8 mouse cellular contexts compared by ENCODE assay signal in the genomic region with DNA sequence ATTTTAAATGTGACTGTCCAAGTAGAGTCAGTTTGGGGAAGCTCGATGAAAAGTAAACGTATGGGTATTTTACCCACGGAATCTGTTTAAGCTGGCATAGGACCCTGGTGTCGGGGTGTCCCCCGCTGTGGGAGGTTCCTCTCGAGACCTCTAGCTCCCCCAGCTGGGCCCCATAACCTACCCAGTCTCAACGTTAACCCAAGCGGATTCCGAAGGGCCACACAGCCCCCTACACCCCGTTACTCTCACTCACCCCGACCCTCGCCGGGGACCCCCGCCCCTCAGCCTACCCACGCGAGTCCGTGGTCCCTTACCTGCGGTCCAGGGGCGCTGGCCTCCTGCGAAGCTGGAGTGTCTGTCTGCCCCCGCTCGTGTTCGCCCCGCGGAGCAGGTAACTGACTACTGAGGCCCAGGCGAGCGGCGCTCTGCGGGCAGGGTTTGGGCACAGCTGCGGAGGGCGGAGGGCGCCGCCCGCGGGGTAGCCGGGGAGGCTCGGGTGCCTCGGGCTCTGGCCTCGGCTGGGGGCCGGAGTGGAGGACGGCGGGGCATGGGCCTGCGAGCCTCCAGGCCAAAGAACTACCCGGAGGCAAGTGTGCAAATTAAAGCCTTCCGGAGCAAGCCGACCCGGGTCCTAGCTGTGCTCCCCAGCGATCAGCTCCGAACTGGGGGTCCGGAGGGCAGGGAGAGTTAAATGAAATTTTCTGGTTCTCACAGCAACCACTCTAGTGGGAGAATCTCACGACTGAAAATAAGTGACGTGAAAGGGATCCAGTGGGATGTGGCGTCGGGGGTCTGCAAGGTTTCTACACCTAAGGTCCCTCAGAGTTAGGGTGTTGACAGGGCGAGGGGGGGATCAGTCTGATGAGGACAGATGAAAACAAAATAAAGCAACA.
A peak's percentile ranks its signal among the peaks of the same experiment; 100 is the strongest.
DNase-seq lines count a peak whose midpoint lies in the region; ATAC-seq and TF ChIP-seq lines count a peak whose summit lies in the region.

No protein-coding gene starts in this region.

- no peaks in the 10 kb centered on the region for H3K9me3 ChIP-seq in hindbrain, embryonic 13.5 days
- no peaks in the 10 kb centered on the region for H3K9me3 ChIP-seq in liver, postnatal 0 days (ENCODE audit: low read length)

- no peak for TF ChIP-seq POLR2A in cerebellum, adult 2 months (IDR thresholded peaks at IDR 0.05; ENCODE audit: borderline replicate concordance, insufficient read depth, low read length)

- H3K4me1 ChIP-seq in cerebellum, adult 2 months (ENCODE audit: control insufficient read depth, insufficient read depth, low read length) = no peaks in the 10 kb centered on the region
- peaks cover 28% of the 10 kb centered on the region for H3K4me1 ChIP-seq in hindbrain, embryonic 13.5 days (replicated peaks)
- H3K4me1 ChIP-seq in liver, postnatal 0 days (ENCODE audit: insufficient read depth) = peaks cover 8% of the 10 kb centered on the region; the same call in 1 of the 2 replicates

- ATAC-seq in hindbrain, embryonic 13.5 days (ENCODE audit: low FRiP score) = 0 out of 2 replicates have a peak, but pooled peaks have one; percentile 8
- ATAC-seq in liver, postnatal 0 days = no peak

- H3K27ac ChIP-seq in cerebellum, adult 2 months (ENCODE audit: insufficient read depth, low read length) = no peak overlapping the region
- no peak overlapping the region for H3K27ac ChIP-seq in hindbrain, embryonic 13.5 days
- H3K27ac ChIP-seq in liver, postnatal 0 days (ENCODE audit: low read depth) = no peak overlapping the region

- peak overlapping the region; percentile 63 for H3K9ac ChIP-seq in hindbrain, embryonic 13.5 days
- no peak overlapping the region for H3K9ac ChIP-seq in liver, postnatal 0 days (replicated peaks)

- H3K27me3 ChIP-seq in cerebellum, adult 2 months (ENCODE audit: control insufficient read depth, insufficient read depth, low read length) = peaks cover 1% of the 10 kb centered on the region; the same call in 1 of the 2 replicates
- H3K27me3 ChIP-seq in hindbrain, embryonic 13.5 days = peaks cover 50% of the 10 kb centered on the region
- H3K27me3 ChIP-seq in liver, postnatal 0 days (ENCODE audit: insufficient read depth, low read length) = peaks cover 38% of the 10 kb centered on the region

- DNase-seq in cerebellum, adult 2 months = no peak
- no peak for DNase-seq in cerebellum, postnatal 4 days (ENCODE audit: low spot score in 2 of 2)
- peak; percentile 5 to 15 for DNase-seq in B cell, adult 2 months
- no peak for DNase-seq in liver, postnatal 0 days
- DNase-seq in adrenal gland, adult 2 months = no peak
- DNase-seq in urinary bladder, adult 18-20 months (ENCODE audit: low spot score in 2 of 2) = no peak
- no peak for DNase-seq in adrenal gland, postnatal 36 days

- H3K4me2 ChIP-seq in hindbrain, embryonic 13.5 days = peak overlapping the region; percentile 100
- H3K4me2 ChIP-seq in liver, postnatal 0 days (ENCODE audit: low read depth, low read length) = peak overlapping the region; percentile 90

- H3K36me3 ChIP-seq in hindbrain, embryonic 13.5 days = no peaks in the 10 kb centered on the region
- no peaks in the 10 kb centered on the region for H3K36me3 ChIP-seq in liver, postnatal 0 days (replicated peaks; ENCODE audit: insufficient read depth, low read length)

- peak overlapping the region; percentile 7 for H3K4me3 ChIP-seq in cerebellum, adult 2 months (replicated peaks; ENCODE audit: insufficient read depth, low read depth, low read length)
- peak overlapping the region; percentile 62 for H3K4me3 ChIP-seq in hindbrain, embryonic 13.5 days
- peak overlapping the region; percentile 31 for H3K4me3 ChIP-seq in liver, postnatal 0 days (ENCODE audit: low read depth, low read length)

- no peak for TF ChIP-seq CTCF in cerebellum, adult 2 months (IDR thresholded peaks at IDR 0.05; ENCODE audit: borderline replicate concordance, insufficient read depth, low read depth, low read length)
- TF ChIP-seq CTCF in liver, postnatal 0 days (IDR thresholded peaks at IDR 0.05; ENCODE audit: low read depth) = no peak

- TF ChIP-seq EP300 in liver, postnatal 0 days (IDR thresholded peaks at IDR 0.05; ENCODE audit: low read depth) = no peak

- 8% methylated on average over 54 of the region's 55 CpGs for WGBS in cerebellum, adult 2 months
- 5% methylated on average over 55 of the region's 55 CpGs for WGBS in hindbrain, embryonic 13.5 days
- 10% methylated on average over 55 of the region's 55 CpGs for WGBS in liver, postnatal 0 days (ENCODE audit: insufficient replicate concordance)

Comparison
In these comparisons a context has a peak if more than half of its experiments do, and no peak if none do; other contexts are left out.
1. DNase-seq: peak in B cell, adult 2 months (2 of 2); none in cerebellum, adult 2 months (0 of 2), cerebellum, postnatal 4 days (0 of 2), liver, postnatal 0 days (single experiment), adrenal gland, adult 2 months (single experiment), urinary bladder, adult 18-20 months (0 of 2) and adrenal gland, postnatal 36 days (0 of 2).
2. H3K4me3 ChIP-seq: peak in every context shown above with its lines; median percentile 62 in hindbrain, embryonic 13.5 days; 31 in liver, postnatal 0 days; 7 in cerebellum, adult 2 months.